Mouse (Mus musculus) lung, embryonic 15.5 days (tissue): Measurements from ENCODE around the gene Dock4. TPM values are rescaled to one million over a fixed set of nuclear protein-coding genes. Genes with fewer than 3 reads are reported as not detected.

ENCODE experiments used
- ATAC-seq: fragments of 200-750 bp; cut with Nextera tagmentation; 2 replicates; pipeline ENCODE4 v1.8.0; 2017; ENCODE audit warnings: moderate number of reproducible peaks, borderline replicate concordance; ENCODE audit not compliant: low FRiP score, low TSS enrichment; ENCODE audit errors: extremely low read depth
- H3K27ac ChIP-seq: fragments of 300-500 bp; sonication (generic); 2 replicates; pipeline ENCODE4 v1.5.1; 2015; ENCODE audit warnings: moderate library complexity, mild to moderate bottlenecking, inconsistent platforms
- H3K27me3 ChIP-seq: fragments of 300-500 bp; sonication (generic); 2 replicates; pipeline ENCODE4 v1.6.1; 2015; ENCODE audit warnings: inconsistent platforms
- H3K36me3 ChIP-seq: fragments of 300-500 bp; sonication (generic); 2 replicates; pipeline ENCODE4 v1.6.1; 2015; ENCODE audit warnings: inconsistent platforms
- H3K4me1 ChIP-seq: fragments of 300-500 bp; sonication (generic); 2 replicates; pipeline ENCODE4 v1.6.1; 2015; ENCODE audit warnings: inconsistent platforms
- H3K4me2 ChIP-seq: fragments of 300-500 bp; sonication (generic); 2 replicates; pipeline ENCODE4 v1.6.1; 2015; ENCODE audit warnings: inconsistent platforms, mild to moderate bottlenecking, moderate library complexity
- H3K4me3 ChIP-seq: fragments of 300-500 bp; sonication (generic); 2 replicates; pipeline ENCODE4 v1.5.1; 2015; ENCODE audit warnings: mild to moderate bottlenecking, inconsistent platforms
- H3K9ac ChIP-seq: fragments of 300-500 bp; sonication (generic); 2 replicates; pipeline ENCODE4 v1.6.1; 2015; ENCODE audit warnings: inconsistent platforms
- H3K9me3 ChIP-seq: fragments of 300-500 bp; sonication (generic); 2 replicates; pipeline ENCODE4 v1.6.1; 2016; ENCODE audit warnings: inconsistent platforms
- WGBS: fragments of 180-500 bp; shearing (Covaris S2); methylation state at CpG from one replicate; pipeline ENCODE4 v1.1.7; 2015; 5-methylcytosine and 5-hydroxymethylcytosine counted together
- polyA plus RNA-seq: library from polyadenylated mRNA; unstranded; fragments of >200 nt; fragmentation: Nextera tagmentation; extraction: Ambion mirVana; gene quantifications from 2 replicates; pipeline ENCODE4 v1.2.1, GENCODE M21; 2015

The Dock4 gene
- polyA plus RNA-seq, 1 experiment from 2014 or later: 28.0 TPM

DNA sequence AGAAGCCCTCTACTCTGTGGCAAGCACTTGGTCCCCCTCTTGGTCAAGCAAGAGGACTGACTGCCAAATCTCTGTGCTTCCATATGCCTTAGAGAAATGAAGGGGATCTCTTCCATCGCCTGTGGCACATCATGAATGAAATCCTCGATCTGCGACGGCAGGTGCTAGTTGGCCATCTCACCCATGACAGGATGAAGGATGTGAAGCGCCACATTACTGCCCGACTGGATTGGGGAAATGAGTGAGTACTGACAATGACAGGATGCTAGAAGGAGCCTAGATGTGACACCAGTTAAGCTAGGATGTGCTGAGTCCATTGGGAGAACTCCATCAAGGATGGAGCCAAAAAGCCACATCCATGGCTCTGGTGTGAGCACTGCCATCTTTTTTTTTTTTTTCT lies 190.2 kb downstream of the Dock4 start:
- Histone ChIP-seq H3K4me3 (no peak overlapping the region), H3K9ac (no peak overlapping the region), H3K36me3 (no peaks in the 10 kb centered on the region), H3K4me1 (no peaks in the 10 kb centered on the region), H3K27ac (no peak overlapping the region), H3K9me3 (no peaks in the 10 kb centered on the region), H3K27me3 (no peaks in the 10 kb centered on the region), H3K4me2 (no peak overlapping the region)
- no peak for ATAC-seq
- 90% methylated on average over 6 of the region's 6 CpGs for WGBS

DNA sequence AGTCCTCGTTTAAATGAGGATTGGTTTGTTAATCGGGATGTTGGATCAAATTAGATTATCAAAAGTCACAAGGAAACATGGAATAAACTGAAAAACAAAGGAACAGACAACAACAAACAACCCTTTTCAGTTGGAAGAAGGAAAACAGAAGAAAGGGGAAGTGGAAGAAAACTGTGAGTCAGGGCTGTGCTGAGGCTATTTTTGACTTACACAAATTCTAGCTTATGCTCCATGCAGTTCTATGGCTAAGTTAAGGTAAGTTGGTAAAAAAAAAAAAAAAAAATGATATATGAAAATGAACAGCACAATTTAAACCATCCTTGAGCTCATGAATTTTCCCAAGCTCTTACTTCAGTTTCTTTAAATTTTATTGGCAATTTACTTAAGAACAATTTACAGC lies 191.7 kb downstream of the Dock4 start:
- H3K9ac ChIP-seq: no peak overlapping the region
- ATAC-seq: no peak
- no peaks in the 10 kb centered on the region for H3K9me3 ChIP-seq
- 92% methylated on average over 2 of the region's 2 CpGs for WGBS
- H3K36me3 ChIP-seq: 0 out of 2 replicates have a peak, but pooled peaks cover 5% of the 10 kb centered on the region
- no peak overlapping the region for H3K4me3 ChIP-seq
- H3K27me3 ChIP-seq: no peaks in the 10 kb centered on the region
- no peak overlapping the region for H3K27ac ChIP-seq
- no peaks in the 10 kb centered on the region for H3K4me1 ChIP-seq
- no peak overlapping the region for H3K4me2 ChIP-seq

DNA sequence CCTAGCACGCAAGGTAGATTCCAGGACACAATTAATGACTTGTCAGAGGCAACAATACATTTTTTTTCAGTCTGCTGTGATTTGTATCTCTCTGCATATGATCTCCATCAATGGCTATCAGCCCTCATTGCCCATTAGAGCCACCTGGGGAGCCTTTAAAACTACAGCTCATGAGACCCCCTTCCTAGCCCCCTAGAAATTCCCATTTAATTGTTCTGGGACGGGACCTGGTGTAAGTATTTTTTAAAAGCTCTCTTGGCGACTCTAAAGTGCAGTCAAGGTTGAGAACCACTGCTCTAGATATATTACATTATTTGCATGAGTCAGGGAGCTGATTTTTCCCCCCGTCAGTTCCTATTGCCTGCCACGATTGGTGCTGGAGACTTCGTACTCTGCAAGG lies 200.1 kb downstream of the Dock4 start:
- H3K4me3 ChIP-seq: no peak overlapping the region
- no peaks in the 10 kb centered on the region for H3K9me3 ChIP-seq
- WGBS: 78% methylated on average over 6 of the region's 6 CpGs
- no peak overlapping the region for H3K4me2 ChIP-seq
- no peak overlapping the region for H3K9ac ChIP-seq
- ATAC-seq: no peak
- H3K27ac ChIP-seq: no peak overlapping the region
- H3K27me3 ChIP-seq: no peaks in the 10 kb centered on the region
- H3K36me3 ChIP-seq: 0 out of 2 replicates have a peak, but pooled peaks cover 8% of the 10 kb centered on the region
- H3K4me1 ChIP-seq: no peaks in the 10 kb centered on the region

DNA sequence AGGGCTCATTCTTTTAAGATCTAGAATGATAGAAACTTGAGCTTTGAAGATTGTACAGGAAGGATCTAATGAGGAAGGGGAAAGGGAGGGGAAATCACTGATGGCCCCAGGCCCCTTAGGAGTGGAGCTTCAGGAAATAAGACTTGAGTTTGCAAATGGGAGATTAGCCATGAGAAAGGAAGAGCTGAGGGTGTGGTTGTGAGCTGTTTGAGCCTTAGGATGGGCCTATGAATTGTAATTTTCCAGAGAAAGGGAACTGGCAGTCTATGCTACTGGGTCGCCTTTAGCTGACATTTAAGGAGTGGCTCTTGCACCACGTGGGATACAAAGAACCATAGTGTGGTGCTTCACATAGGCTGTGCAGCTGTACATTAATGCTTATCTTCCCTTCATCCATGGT lies 208.6 kb downstream of the Dock4 start:
- no peaks in the 10 kb centered on the region for H3K27me3 ChIP-seq
- H3K9me3 ChIP-seq: no peaks in the 10 kb centered on the region
- H3K4me2 ChIP-seq: no peak overlapping the region
- no peak for ATAC-seq
- peaks cover 4% of the 10 kb centered on the region; the same call in 1 of the 2 replicates for H3K4me1 ChIP-seq
- H3K36me3 ChIP-seq: no peaks in the 10 kb centered on the region
- H3K9ac ChIP-seq: no peak overlapping the region
- 68% methylated on average over 2 of the region's 2 CpGs for WGBS
- no peak overlapping the region for H3K4me3 ChIP-seq
- no peak overlapping the region for H3K27ac ChIP-seq

DNA sequence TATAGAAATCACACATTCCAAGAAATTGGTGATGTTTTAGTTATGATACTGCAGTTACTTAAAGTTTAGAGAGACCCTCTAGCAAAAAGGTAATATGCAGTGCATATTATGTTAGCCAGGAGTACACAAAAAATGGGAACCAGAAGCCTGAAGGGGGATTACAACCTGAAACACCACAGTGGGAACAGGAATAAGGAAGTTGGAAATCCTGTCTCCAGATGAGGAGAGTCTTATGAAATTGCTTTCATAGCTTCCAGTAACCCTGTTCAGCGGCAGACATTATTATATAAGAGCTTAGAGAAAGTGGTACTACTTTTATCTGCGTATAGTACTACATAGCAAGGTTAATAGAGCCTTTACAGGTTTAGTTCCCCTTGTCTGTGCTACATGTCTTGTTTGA lies 210.1 kb downstream of the Dock4 start:
- Histone ChIP-seq H3K4me3 (no peak overlapping the region), H3K9me3 (no peaks in the 10 kb centered on the region), H3K27ac (no peak overlapping the region), H3K9ac (no peak overlapping the region), H3K36me3 (no peaks in the 10 kb centered on the region), H3K4me1 (peaks cover 4% of the 10 kb centered on the region; the same call in 1 of the 2 replicates), H3K4me2 (no peak overlapping the region), H3K27me3 (no peaks in the 10 kb centered on the region)
- no peak for ATAC-seq
- 97% methylated on average over 2 of the region's 2 CpGs for WGBS

DNA sequence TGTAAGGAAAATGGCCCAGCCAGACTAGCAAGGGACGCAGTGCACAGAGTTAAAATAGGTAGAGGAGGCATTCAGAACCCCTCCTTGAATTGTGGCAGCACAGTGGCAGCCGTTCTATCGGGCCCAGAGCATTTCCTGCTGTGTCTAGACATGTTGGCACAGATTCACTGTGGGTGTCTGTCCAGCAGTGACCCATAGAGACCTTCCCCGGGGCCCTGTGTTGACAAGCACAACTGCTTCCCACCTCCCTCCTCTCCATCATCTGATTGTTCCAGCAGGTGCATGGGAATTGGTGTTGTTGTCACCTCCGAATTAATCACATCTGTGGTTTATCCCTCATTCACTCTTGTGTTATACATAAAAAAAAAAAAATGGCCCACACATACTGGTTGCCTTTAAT lies 210.7 kb downstream of the Dock4 start:
- Histone ChIP-seq H3K4me3 (no peak overlapping the region), H3K27me3 (no peaks in the 10 kb centered on the region), H3K4me2 (no peak overlapping the region), H3K4me1 (peaks cover 1% of the 10 kb centered on the region; the same call in 1 of the 2 replicates), H3K9ac (no peak overlapping the region), H3K27ac (no peak overlapping the region), H3K9me3 (no peaks in the 10 kb centered on the region), H3K36me3 (no peaks in the 10 kb centered on the region)
- WGBS: 61% methylated on average over 5 of the region's 5 CpGs
- ATAC-seq: no peak

DNA sequence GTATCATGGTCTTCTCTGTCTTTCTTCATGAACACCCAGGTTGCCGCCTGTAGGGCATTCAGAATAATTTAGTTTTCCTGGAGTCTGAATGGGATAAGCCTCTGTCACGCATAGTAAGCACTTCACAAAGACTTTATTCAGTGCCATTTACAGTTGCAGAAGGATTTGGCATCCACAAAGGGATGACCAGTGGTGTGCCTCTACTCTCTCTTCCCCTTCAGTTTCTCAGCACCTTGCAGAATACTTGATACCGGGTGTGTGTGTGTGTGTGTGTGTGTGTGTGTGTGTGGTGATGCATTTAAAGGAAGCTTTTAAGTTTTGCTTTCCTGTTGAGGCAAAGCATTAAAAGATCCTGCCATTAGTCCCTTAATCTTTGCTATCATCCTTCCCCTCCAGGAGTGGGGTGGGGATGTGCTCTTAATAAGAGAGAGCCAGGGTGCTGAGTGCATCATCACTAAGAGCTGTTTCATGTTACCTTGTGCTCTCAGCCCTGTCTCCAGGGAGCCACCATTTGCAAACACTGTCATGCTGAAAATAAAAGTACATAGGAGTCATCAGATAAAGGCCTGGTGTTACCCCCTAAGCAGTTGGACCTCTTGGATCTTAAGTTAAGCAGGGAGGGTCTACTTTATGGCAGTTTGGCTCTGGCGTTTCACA lies 211.6 kb downstream of the Dock4 start:
- no peaks in the 10 kb centered on the region for H3K36me3 ChIP-seq
- no peak overlapping the region for H3K4me3 ChIP-seq
- no peaks in the 10 kb centered on the region for H3K9me3 ChIP-seq
- H3K4me2 ChIP-seq: no peak overlapping the region
- ATAC-seq: no peak
- H3K27me3 ChIP-seq: no peaks in the 10 kb centered on the region
- 66% methylated on average over 4 of the region's 4 CpGs for WGBS
- no peak overlapping the region for H3K9ac ChIP-seq
- H3K4me1 ChIP-seq: no peaks in the 10 kb centered on the region
- H3K27ac ChIP-seq: no peak overlapping the region

DNA sequence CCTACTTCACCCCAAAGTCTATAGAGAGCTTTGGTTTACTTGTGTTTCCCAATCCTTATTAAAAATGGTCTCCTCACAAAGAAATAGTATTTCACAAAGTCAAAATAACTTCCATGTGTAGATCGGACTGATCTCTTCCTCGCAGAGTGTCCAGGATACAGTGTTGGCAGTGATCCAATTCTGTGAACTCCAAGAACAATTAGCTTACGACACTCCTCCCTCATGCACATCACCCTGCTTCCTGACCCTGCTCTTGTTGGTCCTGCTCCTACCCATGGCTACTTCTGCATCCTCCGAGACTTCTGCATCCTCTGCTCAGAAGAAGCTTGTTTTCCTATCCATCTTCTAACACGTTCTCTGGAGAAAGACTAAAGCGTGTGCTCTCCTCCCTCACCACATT lies 213.9 kb downstream of the Dock4 start:
- no peaks in the 10 kb centered on the region for H3K36me3 ChIP-seq
- H3K27ac ChIP-seq: no peak overlapping the region
- H3K4me3 ChIP-seq: no peak overlapping the region
- no peaks in the 10 kb centered on the region for H3K9me3 ChIP-seq
- ATAC-seq: peak; percentile 57; the same call in 1 of the 2 replicates
- H3K27me3 ChIP-seq: no peaks in the 10 kb centered on the region
- no peak overlapping the region for H3K9ac ChIP-seq
- no peaks in the 10 kb centered on the region for H3K4me1 ChIP-seq
- WGBS: 40% methylated on average over 6 of the region's 6 CpGs
- H3K4me2 ChIP-seq: no peak overlapping the region

DNA sequence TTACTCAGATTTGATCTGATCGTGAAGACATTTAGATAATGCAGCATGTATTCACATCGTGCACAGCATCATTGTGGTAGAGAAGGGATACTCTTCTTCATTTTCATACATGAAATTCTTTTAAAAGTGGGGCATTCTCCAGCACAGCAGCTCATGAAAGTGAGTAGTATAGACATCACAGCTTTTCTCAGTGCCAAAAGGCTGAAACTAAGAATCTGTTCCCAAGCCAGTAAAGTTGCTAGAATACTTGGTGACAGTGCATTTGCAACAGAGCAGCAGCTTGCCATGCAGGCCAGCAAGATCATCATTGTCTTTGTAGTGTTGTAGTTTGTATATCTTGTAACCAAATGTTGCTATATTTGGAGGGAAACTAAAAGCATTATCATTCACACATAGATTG lies 223.7 kb downstream of the Dock4 start:
- H3K27me3 ChIP-seq: no peaks in the 10 kb centered on the region
- no peaks in the 10 kb centered on the region for H3K9me3 ChIP-seq
- no peak overlapping the region for H3K4me3 ChIP-seq
- no peak overlapping the region for H3K27ac ChIP-seq
- WGBS: 89% methylated on average over 2 of the region's 2 CpGs
- no peak for ATAC-seq
- no peaks in the 10 kb centered on the region for H3K4me1 ChIP-seq
- no peak overlapping the region for H3K4me2 ChIP-seq
- H3K9ac ChIP-seq: no peak overlapping the region
- 0 out of 2 replicates have a peak, but pooled peaks cover 5% of the 10 kb centered on the region for H3K36me3 ChIP-seq

DNA sequence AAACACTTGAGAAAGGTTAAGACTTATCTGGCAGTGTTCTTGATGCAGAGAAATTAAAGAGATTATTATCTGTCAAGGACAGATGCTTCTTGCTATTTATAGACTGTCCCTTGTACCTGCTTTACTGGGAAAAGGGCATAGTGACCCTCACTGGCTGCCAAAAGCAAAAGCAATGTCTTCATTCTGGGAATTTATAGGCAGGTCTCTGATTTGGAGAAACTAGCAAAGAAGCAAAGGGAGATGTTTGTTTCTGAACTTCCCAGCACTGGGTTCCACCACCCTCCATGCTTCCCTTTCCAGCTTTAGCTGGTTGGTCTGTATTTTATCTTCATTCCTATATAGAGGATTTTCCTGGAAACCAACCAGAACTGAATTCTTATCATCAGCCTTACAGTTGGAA lies 225.0 kb downstream of the Dock4 start:
- Histone ChIP-seq H3K4me2 (no peak overlapping the region), H3K9me3 (no peaks in the 10 kb centered on the region), H3K36me3 (0 out of 2 replicates have a peak, but pooled peaks cover 5% of the 10 kb centered on the region), H3K27ac (no peak overlapping the region), H3K9ac (no peak overlapping the region), H3K4me3 (no peak overlapping the region), H3K4me1 (no peaks in the 10 kb centered on the region), H3K27me3 (no peaks in the 10 kb centered on the region)
- no peak for ATAC-seq

DNA sequence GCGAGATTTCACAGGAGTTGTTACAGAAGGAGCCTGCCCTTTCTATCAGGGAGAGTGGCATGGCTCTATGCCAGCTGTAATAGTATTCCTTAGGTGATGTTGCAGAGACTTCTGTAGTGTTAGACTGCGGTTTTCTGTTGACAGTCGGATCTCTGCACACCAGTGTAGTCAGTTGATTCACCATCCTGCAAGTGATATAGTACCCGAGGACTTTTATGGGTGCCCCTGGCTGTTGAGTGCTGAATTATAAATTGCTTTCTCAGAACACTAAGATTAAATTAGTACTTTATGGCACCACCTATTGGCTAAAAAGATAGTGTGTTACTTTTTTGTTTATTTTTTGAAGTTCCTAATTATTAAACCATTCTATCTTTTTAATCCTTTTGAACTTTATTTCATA lies 234.0 kb downstream of the Dock4 start:
- Histone ChIP-seq H3K9me3 (no peaks in the 10 kb centered on the region), H3K36me3 (0 out of 2 replicates have a peak, but pooled peaks cover 6% of the 10 kb centered on the region), H3K4me2 (no peak overlapping the region), H3K4me1 (no peaks in the 10 kb centered on the region), H3K4me3 (no peak overlapping the region), H3K9ac (no peak overlapping the region), H3K27me3 (no peaks in the 10 kb centered on the region), H3K27ac (no peak overlapping the region)
- no peak for ATAC-seq
- WGBS: 65% methylated on average over 4 of the region's 4 CpGs

DNA sequence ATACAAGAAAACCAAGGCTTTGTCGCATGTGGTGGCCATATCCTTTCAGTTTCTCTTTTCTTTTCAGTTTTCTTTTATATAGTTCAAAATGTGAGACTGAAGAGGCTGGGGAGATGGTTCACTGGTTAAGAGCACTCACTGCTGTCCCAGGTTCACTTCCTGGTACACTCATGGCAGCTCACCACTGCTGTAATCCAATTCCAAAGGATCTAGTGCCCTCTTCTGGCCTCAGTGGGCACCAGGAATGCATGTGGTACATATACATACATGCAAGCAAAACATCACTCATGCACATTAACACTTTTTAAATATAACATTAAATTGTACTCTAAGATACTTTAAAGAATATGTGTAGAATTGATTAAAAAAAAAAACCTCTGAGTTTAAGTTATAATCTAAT lies 234.8 kb downstream of the Dock4 start:
- ATAC-seq: no peak

DNA sequence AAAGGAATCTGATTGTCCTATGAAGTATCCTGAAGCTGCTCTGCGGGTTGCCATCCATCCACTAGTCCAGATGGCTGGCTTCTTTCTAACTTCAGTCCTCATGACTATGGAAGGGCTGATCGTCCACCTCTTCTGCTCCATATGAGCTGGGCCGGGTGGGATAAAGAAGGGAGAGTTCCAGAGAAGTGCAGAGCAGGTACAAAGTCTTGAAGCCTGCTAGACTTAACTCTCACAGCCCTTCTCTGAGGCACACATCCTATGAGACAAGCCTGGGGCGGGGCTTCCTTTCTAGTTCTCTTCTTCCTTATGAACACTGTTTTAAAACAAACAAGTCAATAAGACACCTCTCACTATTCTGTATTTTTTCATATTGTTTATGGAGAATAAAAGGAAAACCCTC lies 245.7 kb downstream of the Dock4 start:
- peaks cover 12% of the 10 kb centered on the region for H3K4me1 ChIP-seq
- H3K9me3 ChIP-seq: no peaks in the 10 kb centered on the region
- H3K4me2 ChIP-seq: no peak overlapping the region
- ATAC-seq: no peak
- 89% methylated on average over 4 of the region's 4 CpGs for WGBS
- H3K36me3 ChIP-seq: no peaks in the 10 kb centered on the region
- H3K9ac ChIP-seq: no peak overlapping the region
- H3K4me3 ChIP-seq: no peak overlapping the region
- H3K27me3 ChIP-seq: no peaks in the 10 kb centered on the region
- H3K27ac ChIP-seq: no peak overlapping the region

More for the DNA sequence above, 234.8 kb downstream of the Dock4 start:
- Histone ChIP-seq H3K27me3 (no peaks in the 10 kb centered on the region), H3K4me1 (no peaks in the 10 kb centered on the region), H3K9me3 (no peaks in the 10 kb centered on the region), H3K9ac (no peak overlapping the region), H3K4me2 (no peak overlapping the region), H3K36me3 (0 out of 2 replicates have a peak, but pooled peaks cover 6% of the 10 kb centered on the region), H3K27ac (no peak overlapping the region), H3K4me3 (no peak overlapping the region)
- WGBS: 91% methylated on average over 1 of the region's 1 CpGs
